ENCODE assay signal across 20 mouse cellular contexts in the genomic region with DNA sequence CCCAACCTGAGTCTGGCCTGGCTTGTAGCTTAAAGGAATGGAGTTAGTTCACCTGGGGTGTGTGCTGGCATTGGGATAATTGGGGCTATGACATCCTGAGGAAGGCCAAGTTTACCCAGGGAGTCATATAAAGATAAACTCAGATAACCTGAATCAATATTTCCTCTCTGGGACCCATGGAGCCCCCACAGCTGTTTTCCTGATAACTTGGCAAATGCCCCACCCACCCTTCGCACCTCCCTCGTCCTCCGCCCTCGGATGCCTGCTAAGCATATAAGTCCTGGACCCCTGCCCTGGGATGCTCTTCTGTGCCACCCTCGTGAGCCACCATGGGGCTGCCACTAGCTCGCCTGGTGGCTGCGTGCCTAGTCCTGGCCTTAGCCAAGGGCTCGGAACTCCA. TPM values are rescaled to one million over a fixed set of nuclear protein-coding genes. Genes with fewer than 3 reads are reported as not detected.
"Had no signal": no experiment of that assay in that cellular context is flagged by ENCODE, and none has a peak within 500 bp of the region (broad histone marks: within the 10 kb centered on the region; RNA-seq: fewer than 3 reads in every experiment).

TSS of gene Muc2 (plus strand) at position 301 of the 400 bp plus-strand sequence.

- DNase-seq: liver, postnatal 0 days; lung, adult 2 months; lung, postnatal 14 days; lung, postnatal 36 days; right cerebral cortex, postnatal 14 days; spleen, adult 18-20 months; thymus, adult 18-20 months; thymus, postnatal 14 days; thymus, postnatal 36 days had no signal

- H3K36me3 ChIP-seq: liver, embryonic 15.5 days; lung, embryonic 15.5 days; midbrain, embryonic 13.5 days; midbrain, embryonic 15.5 days; neural tube, embryonic 12.5 days had no signal

- ATAC-seq: liver, postnatal 0 days; lung, postnatal 0 days; midbrain, embryonic 13.5 days; midbrain, embryonic 15.5 days had no signal

- H3K27me3 ChIP-seq: lung, embryonic 15.5 days; midbrain, embryonic 13.5 days; midbrain, embryonic 15.5 days; neural tube, embryonic 12.5 days had no signal

- H3K4me1 ChIP-seq: liver, embryonic 15.5 days; lung, embryonic 15.5 days; midbrain, embryonic 15.5 days; neural tube, embryonic 12.5 days had no signal

- H3K4me2 ChIP-seq: liver, embryonic 15.5 days; lung, embryonic 15.5 days; midbrain, embryonic 13.5 days; midbrain, embryonic 15.5 days; neural tube, embryonic 12.5 days had no signal

- H3K4me3 ChIP-seq: liver, embryonic 15.5 days; lung, embryonic 15.5 days; megakaryocyte, embryonic 14.5 days; midbrain, embryonic 13.5 days; midbrain, embryonic 15.5 days; neural tube, embryonic 12.5 days had no signal

- H3K9ac ChIP-seq: liver, embryonic 15.5 days; liver, postnatal 0 days; lung, embryonic 15.5 days; midbrain, embryonic 13.5 days; midbrain, embryonic 15.5 days; neural tube, embryonic 12.5 days had no signal

- H3K9me3 ChIP-seq: liver, embryonic 15.5 days; lung, embryonic 15.5 days; midbrain, embryonic 13.5 days; midbrain, embryonic 15.5 days; neural tube, embryonic 12.5 days had no signal

- H3K27ac ChIP-seq: liver, embryonic 15.5 days; lung, embryonic 15.5 days; macrophage; midbrain, embryonic 13.5 days; midbrain, embryonic 15.5 days; neural tube, embryonic 12.5 days had no signal

RNA-seq across cellular contexts. Expression of gene Muc2, which starts in this region (rescaled TPM):
- total RNA-seq: megakaryocyte progenitor cell, adult 5-6 weeks; monocyte, adult 5-6 weeks; neutrophil, adult 5-6 weeks had no signal
